Mouse (Mus musculus) liver, postnatal 0 days (tissue): ENCODE results near the gene Hist2h2bb. TPM values are rescaled to one million over a fixed set of nuclear protein-coding genes. Genes with fewer than 3 reads are reported as not detected.
"Not testable (repeated sequence)": the region's sequence is repeated elsewhere in the genome, so short reads cannot be mapped to it uniquely, and the experiment has no call there.

Source experiments
- ATAC-seq: fragments of 200-750 bp; cut with Nextera tagmentation; 2 replicates; pipeline ENCODE4 v1.8.0; 2017; ENCODE audit warnings: mild to moderate bottlenecking, moderate library complexity
- DNase-seq: peaks from one replicate; pipeline ENCODE4 v3.0.0-alpha.2; 2016
- H3K27ac ChIP-seq: fragments of 300-500 bp; sonication (generic); 2 replicates; pipeline ENCODE4 v1.5.1; 2014; ENCODE audit warnings: antibody characterized with exemption, moderate library complexity, mild to moderate bottlenecking, low read depth
- H3K27me3 ChIP-seq: fragments of 300-500 bp; sonication (generic); 2 replicates; pipeline ENCODE4 v1.6.1; 2014; ENCODE audit warnings: low read length, control low read depth, mixed read lengths; ENCODE audit not compliant: insufficient read depth
- H3K36me3 ChIP-seq: fragments of 300-500 bp; sonication (generic); replicated peaks from 2 replicates; pipeline ENCODE4 v1.6.1; 2014; ENCODE audit warnings: mild to moderate bottlenecking, control low read depth, low read length, moderate library complexity, mixed read lengths; ENCODE audit not compliant: insufficient read depth
- H3K4me1 ChIP-seq: fragments of 300-500 bp; sonication (generic); 2 replicates; pipeline ENCODE4 v1.6.1; 2014; ENCODE audit warnings: antibody characterized with exemption, mild to moderate bottlenecking, control low read depth; ENCODE audit not compliant: insufficient read depth
- H3K4me2 ChIP-seq: fragments of 300-500 bp; sonication (generic); 2 replicates; pipeline ENCODE4 v1.6.1; 2014; ENCODE audit warnings: low read depth, mild to moderate bottlenecking, low read length, moderate library complexity, mixed read lengths
- H3K4me3 ChIP-seq: fragments of 300-500 bp; sonication (generic); 2 replicates; pipeline ENCODE4 v1.5.1; 2014; ENCODE audit warnings: low read depth, low read length
- H3K9ac ChIP-seq: fragments of 300-500 bp; sonication (generic); replicated peaks from 2 replicates; pipeline ENCODE4 v1.6.1; 2014; ENCODE audit warnings: mild to moderate bottlenecking, moderate library complexity
- H3K9me3 ChIP-seq: fragments of 300-500 bp; sonication (generic); 2 replicates; pipeline ENCODE4 v1.6.1; 2016; ENCODE audit warnings: mild to moderate bottlenecking, control low read depth, low read length, mixed read lengths
- CTCF ChIP-seq: sonication (generic); IDR thresholded peaks from 2 replicates; pipeline ENCODE4 v1.5.1; 2016; ENCODE audit warnings: antibody characterized with exemption, low read depth
- EP300 ChIP-seq: IDR thresholded peaks from 2 replicates; pipeline ENCODE4 v1.6.1; 2016; ENCODE audit warnings: antibody characterized with exemption, low read depth, mild to moderate bottlenecking
- WGBS: fragments of 180-500 bp; shearing (Covaris S2); extraction: QIAGEN DNeasy Blood & Tissue Kit; methylation state at CpG from one replicate; pipeline ENCODE4 v1.1.7; 2014; ENCODE audit not compliant: insufficient replicate concordance; 5-methylcytosine and 5-hydroxymethylcytosine counted together
- polyA plus RNA-seq: library from polyadenylated mRNA; unstranded; fragments of >200 nt; fragmentation: Nextera tagmentation; extraction: Ambion mirVana; gene quantifications from 2 replicates; pipeline ENCODE4 v1.2.1, GENCODE M21; 2015

Gene Hist2h2bb
- polyA plus RNA-seq, 1 experiment from 2014 or later = 11.0 TPM

DNA sequence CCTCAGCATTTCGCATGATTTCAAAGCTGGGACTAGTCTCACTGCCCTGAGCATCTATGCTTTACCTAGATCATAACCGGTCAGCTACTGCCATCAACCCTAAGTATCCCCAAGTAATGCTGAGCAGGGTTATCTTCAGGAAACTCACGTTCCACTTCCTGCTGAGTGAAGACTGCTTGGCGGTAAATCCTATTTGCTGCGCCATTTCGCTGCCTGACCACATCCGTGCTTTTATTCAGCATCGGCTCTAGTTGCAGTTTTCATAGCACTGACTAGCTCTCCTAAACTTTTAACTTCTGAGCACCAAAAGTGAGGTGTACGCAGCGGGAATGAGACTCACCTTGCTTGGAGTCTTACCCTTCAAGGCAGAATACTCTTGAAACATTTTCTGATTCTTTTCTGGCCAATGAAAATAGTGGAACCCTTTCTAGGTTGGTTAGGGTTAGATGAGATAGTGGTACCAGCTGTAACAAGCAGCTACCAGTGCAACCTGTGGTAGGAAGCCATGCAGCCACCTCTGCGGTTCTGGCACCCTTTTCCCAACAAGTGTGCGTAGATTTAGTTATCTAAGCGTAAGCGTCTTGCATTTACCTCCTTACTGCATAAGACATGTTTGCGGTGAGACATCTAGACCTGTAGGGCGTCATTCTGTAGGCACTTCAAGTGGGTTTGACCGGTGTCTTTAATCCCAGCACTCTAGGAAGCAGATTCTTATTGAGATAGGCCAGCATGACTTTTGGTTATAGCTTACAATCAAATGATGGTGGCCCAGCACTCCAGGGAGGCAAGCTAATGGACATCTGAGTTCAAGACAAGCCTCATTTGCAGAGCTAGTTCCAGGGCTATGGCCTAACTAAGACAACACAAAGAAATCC lies 4.3 kb downstream of the Hist2h2bb start:
- Histone ChIP-seq H3K36me3 (no peaks in the 10 kb centered on the region), H3K9me3 (no peaks in the 10 kb centered on the region), H3K4me2 (no peak overlapping the region), H3K4me1 (peaks cover 17% of the 10 kb centered on the region), H3K4me3 (no peak overlapping the region), H3K27me3 (no peaks in the 10 kb centered on the region), H3K27ac (no peak overlapping the region), H3K9ac (no peak overlapping the region)
- ATAC-seq (no peak), DNase-seq (no peak)
- no peak for TF ChIP-seq CTCF
- no peak for TF ChIP-seq EP300
- WGBS = 60% methylated on average over 17 of the region's 17 CpGs

DNA sequence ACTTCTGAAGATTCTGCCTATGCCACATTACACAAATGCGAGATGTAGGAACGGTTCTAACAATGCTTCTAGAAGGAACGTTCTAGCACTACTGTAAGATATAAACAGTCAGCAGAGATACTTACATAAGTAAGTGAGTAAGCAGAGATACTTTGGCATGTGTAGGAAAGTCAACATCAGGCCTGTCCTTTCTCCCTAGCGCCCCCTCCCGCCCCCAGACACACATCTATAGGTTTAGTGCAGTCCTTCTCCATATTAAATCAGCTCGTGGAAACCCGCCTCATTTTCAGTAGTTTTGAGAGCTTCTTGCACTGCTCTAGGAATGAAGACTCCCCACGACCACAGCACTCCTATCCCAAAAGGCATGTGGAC lies 7.9 kb downstream of the Hist2h2bb start:
- peak overlapping the region; percentile 98 for H3K4me2 ChIP-seq
- TF ChIP-seq CTCF (peak; percentile 55; the same call in 1 of the 2 replicates), EP300 (no peak)
- H3K4me1 ChIP-seq = peaks cover 13% of the 10 kb centered on the region
- peak overlapping the region; percentile 55 for H3K27ac ChIP-seq
- H3K9ac ChIP-seq = peak overlapping the region; percentile 77
- no peaks in the 10 kb centered on the region for H3K9me3 ChIP-seq
- DNase-seq (peak; percentile 76), ATAC-seq (peak; percentile 66)
- H3K4me3 ChIP-seq = peak overlapping the region; percentile 63
- WGBS = 10% methylated on average over 8 of the region's 8 CpGs
- no peaks in the 10 kb centered on the region for H3K36me3 ChIP-seq
- 0 out of 2 replicates have a peak, but pooled peaks cover 2% of the 10 kb centered on the region for H3K27me3 ChIP-seq

DNA sequence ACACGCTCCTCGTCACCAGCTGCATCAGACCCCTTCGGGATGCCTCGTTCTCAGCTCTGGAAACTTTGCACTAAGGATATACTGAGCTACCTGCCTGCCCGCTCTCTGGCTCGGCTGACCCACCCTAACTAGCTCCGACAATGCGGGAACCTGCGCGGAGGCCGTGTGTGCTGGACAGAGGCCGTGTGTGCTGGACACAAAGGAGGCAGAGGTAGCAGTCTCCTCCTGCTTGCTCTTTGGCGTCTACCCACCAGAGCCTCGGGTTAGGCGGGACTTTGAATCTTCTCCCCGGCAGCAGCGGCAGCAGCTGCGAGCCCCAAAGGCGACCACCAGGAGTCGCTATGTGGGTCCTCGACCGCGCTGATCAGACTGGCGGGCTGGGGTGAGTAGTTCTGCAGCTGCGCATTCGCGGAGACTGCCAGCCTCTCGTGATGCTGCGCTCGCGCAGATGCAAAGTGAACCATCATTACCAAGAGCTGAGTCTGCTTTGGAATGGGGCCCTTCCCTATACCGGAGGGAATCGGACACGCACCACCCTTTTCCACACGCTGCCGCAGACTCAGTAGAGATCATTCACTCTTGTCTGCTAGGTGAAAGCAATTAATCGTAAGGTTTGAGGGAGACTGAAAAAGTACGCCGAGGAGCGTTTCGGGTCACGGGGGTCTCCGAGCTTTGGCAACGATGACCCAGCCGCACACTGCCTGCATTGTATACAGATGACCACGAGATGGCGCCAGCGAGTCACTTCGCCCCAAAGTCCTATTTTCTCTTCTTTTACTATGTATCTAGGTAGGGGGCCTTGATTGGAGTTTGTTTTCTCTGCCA lies 8.5 kb downstream of the Hist2h2bb start:
- peak overlapping the region; percentile 57 for H3K27ac ChIP-seq

DNA sequence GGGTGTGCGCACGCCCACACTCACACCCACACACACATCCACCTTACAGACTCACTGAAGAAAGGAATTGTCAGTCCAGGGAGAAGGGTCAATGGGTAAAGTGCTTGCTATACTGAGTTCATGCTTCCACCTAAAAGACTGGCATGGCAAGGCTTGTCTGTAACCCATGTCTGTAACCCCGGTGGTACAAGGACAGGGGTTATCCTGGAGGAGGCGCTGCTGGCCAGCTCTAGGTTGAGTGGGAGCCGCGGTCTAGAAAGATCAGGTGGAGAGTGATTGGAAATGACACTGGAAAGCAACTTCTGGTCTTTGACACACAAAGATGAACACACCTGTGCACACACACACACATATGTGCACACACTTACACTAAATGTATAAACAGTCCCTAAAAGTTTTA lies 11.1 kb downstream of the Hist2h2bb start:
- no peak for ATAC-seq
- TF ChIP-seq CTCF (0 out of 2 replicates have a peak, but pooled peaks have one; percentile 26), EP300 (no peak)

More for the DNA sequence above, 8.5 kb downstream of the Hist2h2bb start:
- Histone ChIP-seq H3K27me3 (0 out of 2 replicates have a peak, but pooled peaks cover 3% of the 10 kb centered on the region), H3K4me2 (peak overlapping the region; percentile 98), H3K4me1 (peaks cover 13% of the 10 kb centered on the region), H3K9ac (peak overlapping the region; percentile 77), H3K9me3 (no peaks in the 10 kb centered on the region), H3K4me3 (peak overlapping the region; percentile 63), H3K36me3 (no peaks in the 10 kb centered on the region)
- ATAC-seq (peak; percentile 94), DNase-seq (peak; percentile 93)
- TF ChIP-seq EP300 (no peak), CTCF (peak; percentile 91)
- WGBS = under 1% methylated on average over 49 of the region's 49 CpGs

DNA sequence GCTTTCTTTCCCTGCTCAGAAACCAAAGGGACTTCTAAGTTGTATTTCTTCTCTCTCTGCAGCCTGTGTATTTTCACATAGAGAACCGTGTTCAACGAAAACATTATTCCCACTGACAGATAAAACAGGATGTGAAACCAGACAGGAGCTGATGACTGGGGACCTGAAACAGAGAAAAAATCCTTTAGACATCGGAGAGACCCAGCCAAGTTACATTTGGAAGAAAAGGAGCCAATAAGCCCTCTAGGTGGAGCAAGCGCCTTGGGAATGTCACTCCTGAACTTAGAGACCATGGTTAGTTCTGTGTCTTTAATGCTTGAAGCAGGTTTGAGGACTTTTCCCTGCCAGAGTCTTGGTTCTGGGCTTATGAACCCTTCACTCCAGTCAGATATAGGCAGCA lies 14.9 kb downstream of the Hist2h2bb start:
- DNase-seq (no peak), ATAC-seq (no peak)
- Histone ChIP-seq H3K27ac (no peak overlapping the region), H3K4me2 (0 out of 2 replicates have a peak overlapping the region, but pooled peaks have one; percentile 7), H3K9me3 (no peaks in the 10 kb centered on the region), H3K36me3 (no peaks in the 10 kb centered on the region), H3K27me3 (peaks cover 3% of the 10 kb centered on the region; the same call in 1 of the 2 replicates), H3K9ac (no peak overlapping the region), H3K4me1 (peaks cover 5% of the 10 kb centered on the region; the same call in 1 of the 2 replicates), H3K4me3 (no peak overlapping the region)
- WGBS = 16% methylated on average over 4 of the region's 4 CpGs
- TF ChIP-seq EP300 (no peak), CTCF (peak; percentile 62)

More for the DNA sequence above, 11.1 kb downstream of the Hist2h2bb start:
- no peaks in the 10 kb centered on the region for H3K9me3 ChIP-seq
- H3K36me3 ChIP-seq = no peaks in the 10 kb centered on the region
- no peak for DNase-seq
- no peak overlapping the region for H3K27ac ChIP-seq
- H3K4me1 ChIP-seq = peaks cover 18% of the 10 kb centered on the region
- H3K9ac ChIP-seq = no peak overlapping the region
- WGBS = 58% methylated on average over 6 of the region's 6 CpGs
- H3K4me2 ChIP-seq = no peak overlapping the region
- no peak overlapping the region for H3K4me3 ChIP-seq
- peaks cover 3% of the 10 kb centered on the region; the same call in 1 of the 2 replicates for H3K27me3 ChIP-seq

DNA sequence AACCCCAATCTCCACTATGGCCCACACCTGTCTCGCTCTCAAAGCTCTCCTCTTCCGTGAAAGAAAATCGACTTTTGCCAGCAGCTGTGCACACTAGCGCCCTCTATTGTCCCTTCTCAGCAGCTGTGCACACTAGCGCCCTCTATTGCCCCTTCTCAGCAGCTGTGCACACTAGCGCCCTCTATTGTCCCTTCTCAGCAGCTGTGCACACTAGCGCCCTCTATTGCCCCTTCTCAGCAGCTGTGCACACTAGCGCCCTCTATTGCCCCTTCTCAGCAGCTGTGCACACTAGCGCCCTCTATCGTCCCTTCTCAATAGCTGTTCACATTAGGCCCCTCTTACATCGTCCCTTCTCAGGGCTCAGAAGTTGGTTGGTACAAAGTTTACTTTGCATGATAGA lies 17.8 kb downstream of the Hist2h2bb start:
- WGBS = 90% methylated on average over 11 of the region's 11 CpGs
- not testable (repeated sequence) for DNase-seq, H3K4me3 ChIP-seq, H3K36me3 ChIP-seq, H3K9ac ChIP-seq, ATAC-seq, H3K4me2 ChIP-seq, H3K4me1 ChIP-seq, H3K9me3 ChIP-seq, H3K27me3 ChIP-seq, H3K27ac ChIP-seq
- TF ChIP-seq CTCF = peak; percentile 89
